Mouse (Mus musculus): ENCODE results near the gene Osbpl10. TPM values are rescaled to one million over a fixed set of nuclear protein-coding genes. Genes with fewer than 3 reads are reported as not detected.

The Osbpl10 gene
- polyA plus RNA-seq, 2 experiments = 3.4 to 8.4 TPM

- no peak overlapping the region for H3K27ac ChIP-seq (replicated peaks; ENCODE audit: low read depth, low read length)
- no peak overlapping the region for H3K9ac ChIP-seq (ENCODE audit: low read depth, low read length, severe bottlenecking)
- peak overlapping the region; percentile 97 for H3K4me2 ChIP-seq (replicated peaks; ENCODE audit: low read depth, low read length, severe bottlenecking)
- TF ChIP-seq POLR2A (IDR thresholded peaks at IDR 0.05; ENCODE audit: borderline replicate concordance, extremely low read depth, insufficient read depth, insufficient read length) = no peak
- no peaks in the 10 kb centered on the region for H3K9me3 ChIP-seq (ENCODE audit: control insufficient read depth, low read length)
- 47% methylated on average over 11 of the region's 11 CpGs for WGBS
- H3K4me1 ChIP-seq (ENCODE audit: control insufficient read depth, insufficient read depth, low read length) = peaks cover 8% of the 10 kb centered on the region
- no peak for ATAC-seq (ENCODE audit: low FRiP score, low read depth)
- no peak for DNase-seq (ENCODE audit: low spot score)
- peak overlapping the region; percentile 57 for H3K4me3 ChIP-seq (replicated peaks; ENCODE audit: low read length)
- no peaks in the 10 kb centered on the region for H3K27me3 ChIP-seq (ENCODE audit: control insufficient read depth, insufficient read depth, low read length)
- no peaks in the 10 kb centered on the region for H3K36me3 ChIP-seq (ENCODE audit: control insufficient read depth, insufficient read depth, low read length)
Measured at GRCm38 (mm10) chr9:114934231-114934630, 44.1 kb upstream of the Osbpl10 start.

- H3K27ac ChIP-seq (replicated peaks; ENCODE audit: low read depth, low read length) = no peak overlapping the region
- H3K9me3 ChIP-seq (ENCODE audit: control insufficient read depth, low read length) = no peaks in the 10 kb centered on the region
- no peaks in the 10 kb centered on the region for H3K36me3 ChIP-seq (ENCODE audit: control insufficient read depth, insufficient read depth, low read length)
- TF ChIP-seq POLR2A (IDR thresholded peaks at IDR 0.05; ENCODE audit: borderline replicate concordance, extremely low read depth, insufficient read depth, insufficient read length) = no peak
- DNase-seq (ENCODE audit: low spot score) (no peak), ATAC-seq (ENCODE audit: low FRiP score, low read depth) (no peak)
- no peak overlapping the region for H3K9ac ChIP-seq (ENCODE audit: low read depth, low read length, severe bottlenecking)
- H3K27me3 ChIP-seq (ENCODE audit: control insufficient read depth, insufficient read depth, low read length) = no peaks in the 10 kb centered on the region
- no peak overlapping the region for H3K4me2 ChIP-seq (replicated peaks; ENCODE audit: low read depth, low read length, severe bottlenecking)
- peaks cover 8% of the 10 kb centered on the region for H3K4me1 ChIP-seq (ENCODE audit: control insufficient read depth, insufficient read depth, low read length)
- H3K4me3 ChIP-seq (replicated peaks; ENCODE audit: low read length) = no peak overlapping the region
- WGBS = 72% methylated on average over 4 of the region's 4 CpGs
Measured at GRCm38 (mm10) chr9:114935321-114935720, 43.0 kb upstream of the Osbpl10 start.

- H3K4me3 ChIP-seq (replicated peaks; ENCODE audit: low read length) = no peak overlapping the region
- H3K27ac ChIP-seq (replicated peaks; ENCODE audit: low read depth, low read length) = no peak overlapping the region
- DNase-seq (ENCODE audit: low spot score) (no peak), ATAC-seq (ENCODE audit: low FRiP score, low read depth) (no peak)
- no peaks in the 10 kb centered on the region for H3K27me3 ChIP-seq (ENCODE audit: control insufficient read depth, insufficient read depth, low read length)
- no peaks in the 10 kb centered on the region for H3K36me3 ChIP-seq (ENCODE audit: control insufficient read depth, insufficient read depth, low read length)
- H3K4me1 ChIP-seq (ENCODE audit: control insufficient read depth, insufficient read depth, low read length) = peaks cover 8% of the 10 kb centered on the region
- no peaks in the 10 kb centered on the region for H3K9me3 ChIP-seq (ENCODE audit: control insufficient read depth, low read length)
- no peak overlapping the region for H3K9ac ChIP-seq (ENCODE audit: low read depth, low read length, severe bottlenecking)
- H3K4me2 ChIP-seq (replicated peaks; ENCODE audit: low read depth, low read length, severe bottlenecking) = no peak overlapping the region
- 81% methylated on average over 2 of the region's 2 CpGs for WGBS
- no peak for TF ChIP-seq POLR2A (IDR thresholded peaks at IDR 0.05; ENCODE audit: borderline replicate concordance, extremely low read depth, insufficient read depth, insufficient read length)
Measured at GRCm38 (mm10) chr9:114936687-114937086, 41.7 kb upstream of the Osbpl10 start.

- WGBS = 87% methylated on average over 3 of the region's 3 CpGs
- Histone ChIP-seq H3K4me1 (ENCODE audit: control insufficient read depth, insufficient read depth, low read length) (no peaks in the 10 kb centered on the region), H3K9me3 (ENCODE audit: control insufficient read depth, low read length) (no peaks in the 10 kb centered on the region), H3K4me2 (replicated peaks; ENCODE audit: low read depth, low read length, severe bottlenecking) (no peak overlapping the region), H3K9ac (ENCODE audit: low read depth, low read length, severe bottlenecking) (no peak overlapping the region), H3K27ac (replicated peaks; ENCODE audit: low read depth, low read length) (no peak overlapping the region), H3K36me3 (ENCODE audit: control insufficient read depth, insufficient read depth, low read length) (no peaks in the 10 kb centered on the region), H3K27me3 (ENCODE audit: control insufficient read depth, insufficient read depth, low read length) (no peaks in the 10 kb centered on the region), H3K4me3 (replicated peaks; ENCODE audit: low read length) (no peak overlapping the region)
- no peak for TF ChIP-seq POLR2A (IDR thresholded peaks at IDR 0.05; ENCODE audit: borderline replicate concordance, extremely low read depth, insufficient read depth, insufficient read length)
- DNase-seq (ENCODE audit: low spot score) (no peak), ATAC-seq (ENCODE audit: low FRiP score, low read depth) (no peak)
Measured at GRCm38 (mm10) chr9:114944642-114945041, 33.7 kb upstream of the Osbpl10 start.

DNA sequence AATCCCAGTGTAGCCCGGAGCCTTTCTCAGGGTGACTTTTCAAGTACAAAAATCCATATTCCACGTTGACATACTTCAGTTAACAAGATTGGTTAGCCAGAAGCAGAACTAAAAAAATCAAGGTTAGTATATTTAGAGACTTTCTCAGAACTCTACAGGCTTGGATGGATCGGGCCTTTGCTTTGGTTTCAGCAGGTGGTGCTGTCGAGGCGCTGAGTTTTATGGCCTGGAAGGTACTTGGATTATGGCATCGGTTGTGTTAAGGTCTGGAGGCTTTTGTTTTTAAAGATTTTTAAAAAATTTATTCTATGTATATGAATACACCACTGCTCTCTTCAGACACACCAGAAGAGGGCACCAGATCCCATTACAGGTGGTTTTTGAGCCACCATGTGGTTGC, 32.8 kb upstream of the Osbpl10 start:
- WGBS = 83% methylated on average over 6 of the region's 6 CpGs
- Histone ChIP-seq H3K4me3 (replicated peaks; ENCODE audit: low read length) (no peak overlapping the region), H3K27ac (replicated peaks; ENCODE audit: low read depth, low read length) (no peak overlapping the region), H3K36me3 (ENCODE audit: control insufficient read depth, insufficient read depth, low read length) (no peaks in the 10 kb centered on the region), H3K27me3 (ENCODE audit: control insufficient read depth, insufficient read depth, low read length) (no peaks in the 10 kb centered on the region), H3K4me2 (replicated peaks; ENCODE audit: low read depth, low read length, severe bottlenecking) (no peak overlapping the region), H3K4me1 (ENCODE audit: control insufficient read depth, insufficient read depth, low read length) (no peaks in the 10 kb centered on the region), H3K9ac (ENCODE audit: low read depth, low read length, severe bottlenecking) (no peak overlapping the region), H3K9me3 (ENCODE audit: control insufficient read depth, low read length) (no peaks in the 10 kb centered on the region)
- ATAC-seq (ENCODE audit: low FRiP score, low read depth) (no peak), DNase-seq (ENCODE audit: low spot score) (no peak)
- TF ChIP-seq POLR2A (IDR thresholded peaks at IDR 0.05; ENCODE audit: borderline replicate concordance, extremely low read depth, insufficient read depth, insufficient read length) = no peak

DNA sequence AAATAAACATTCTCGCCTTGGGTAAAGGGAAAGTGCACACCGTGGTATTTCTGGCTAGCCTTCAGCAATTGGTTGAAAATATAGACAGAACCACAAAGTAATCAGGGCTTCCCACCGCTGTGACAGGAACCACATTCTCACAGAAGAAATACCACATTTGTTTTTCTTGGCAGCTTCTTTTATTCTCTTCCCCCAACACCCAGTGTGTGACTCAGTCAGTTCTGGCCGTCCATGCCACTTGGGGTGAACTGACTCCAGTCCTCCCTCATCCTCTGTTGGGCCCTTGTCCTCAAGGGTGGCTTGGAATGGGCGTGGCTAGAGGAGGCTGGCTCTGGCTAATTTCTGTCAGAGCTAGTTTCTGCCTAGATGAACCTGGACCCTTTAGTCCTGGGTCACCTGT, 30.0 kb upstream of the Osbpl10 start:
- 44% methylated on average over 5 of the region's 5 CpGs for WGBS
- peak; percentile 48 for DNase-seq (ENCODE audit: low spot score)
- TF ChIP-seq POLR2A (IDR thresholded peaks at IDR 0.05; ENCODE audit: borderline replicate concordance, extremely low read depth, insufficient read depth, insufficient read length) = no peak
- no peak for ATAC-seq (ENCODE audit: low FRiP score, low read depth)
- H3K9ac ChIP-seq (ENCODE audit: low read depth, low read length, severe bottlenecking) = no peak overlapping the region
- no peaks in the 10 kb centered on the region for H3K4me1 ChIP-seq (ENCODE audit: control insufficient read depth, insufficient read depth, low read length)
- H3K9me3 ChIP-seq (ENCODE audit: control insufficient read depth, low read length) = no peaks in the 10 kb centered on the region
- H3K4me3 ChIP-seq (replicated peaks; ENCODE audit: low read length) = no peak overlapping the region
- H3K36me3 ChIP-seq (ENCODE audit: control insufficient read depth, insufficient read depth, low read length) = no peaks in the 10 kb centered on the region
- H3K27ac ChIP-seq (replicated peaks; ENCODE audit: low read depth, low read length) = no peak overlapping the region
- no peak overlapping the region for H3K4me2 ChIP-seq (replicated peaks; ENCODE audit: low read depth, low read length, severe bottlenecking)
- no peaks in the 10 kb centered on the region for H3K27me3 ChIP-seq (ENCODE audit: control insufficient read depth, insufficient read depth, low read length)
